Mouse (Mus musculus) ES-CJ7 (cell line): ENCODE results near the gene Lmntd1.
A peak's percentile ranks its signal among the peaks of the same experiment; 100 is the strongest.

Experiments
- DNase-seq: peaks from one replicate; pipeline ENCODE4 v3.0.0; 2011; ENCODE audit warnings: low read depth, low spot score

Gene Lmntd1

DNA sequence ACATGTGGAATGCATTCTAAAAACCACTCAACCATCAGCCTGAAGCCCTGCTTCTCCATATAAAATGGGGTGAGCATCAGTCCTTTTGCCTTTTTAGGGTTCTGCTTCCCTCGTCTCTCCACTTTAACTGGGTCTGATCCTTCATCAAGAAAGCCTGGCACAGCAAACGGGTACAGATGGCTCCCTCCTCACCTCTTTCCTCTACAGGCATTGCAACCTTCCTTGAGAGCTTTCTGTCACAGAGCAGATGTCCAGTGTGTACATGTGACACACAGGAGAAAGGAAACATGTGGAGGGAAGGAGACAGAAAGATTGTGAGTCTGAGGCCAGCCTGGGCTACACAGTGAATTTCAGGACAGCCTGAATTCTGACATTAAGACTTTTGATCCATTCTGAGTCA, 125.9 kb downstream of the Lmntd1 start:
- no peak for DNase-seq

DNA sequence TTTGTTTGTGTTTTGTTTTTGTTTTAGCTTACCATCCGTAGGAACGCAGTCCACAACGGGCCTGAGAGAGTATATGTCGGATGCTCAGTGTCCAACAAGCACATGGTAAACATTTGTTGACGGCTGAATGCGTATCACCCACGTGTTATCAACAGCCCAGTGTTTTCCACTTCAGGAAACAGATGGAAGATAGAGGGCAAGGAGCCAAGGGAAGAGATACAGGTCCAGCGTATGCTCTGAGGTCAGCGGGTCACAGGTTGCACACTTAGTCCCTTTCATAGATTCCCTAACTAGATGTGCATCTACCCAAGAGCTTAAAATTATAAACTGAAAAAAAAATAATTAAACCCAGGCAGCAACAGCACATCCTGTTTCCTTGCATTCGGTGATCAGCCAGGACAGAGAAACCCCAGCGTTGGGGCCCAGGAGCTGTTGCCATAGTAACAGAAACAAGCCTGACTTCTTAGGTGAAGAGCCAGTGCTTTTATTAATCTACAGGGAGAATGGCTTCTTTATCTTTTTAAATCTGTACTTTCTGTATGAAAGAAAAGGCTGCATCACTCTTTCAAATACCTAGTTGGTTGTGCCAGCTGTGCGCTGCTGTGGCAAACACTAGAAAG, 128.0 kb downstream of the Lmntd1 start:
- no peak for DNase-seq

DNA sequence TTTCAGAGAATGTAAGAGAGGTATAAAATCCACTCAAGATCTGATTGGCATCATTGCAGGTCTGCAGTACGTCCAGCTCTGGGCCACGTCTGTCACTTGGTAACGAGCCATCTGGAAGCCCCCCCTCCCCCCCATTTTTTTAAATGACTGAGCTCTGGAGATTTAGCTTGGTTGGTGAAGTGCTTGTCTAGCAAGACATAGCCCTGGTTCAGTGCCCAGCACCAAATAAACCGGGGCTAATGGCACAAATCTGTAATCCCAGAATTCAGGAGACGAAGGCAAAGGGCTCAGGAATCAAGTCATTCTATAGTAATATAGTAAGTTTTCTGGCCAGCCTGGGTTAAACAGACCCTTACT, 130.8 kb downstream of the Lmntd1 start:
- no peak for DNase-seq

DNA sequence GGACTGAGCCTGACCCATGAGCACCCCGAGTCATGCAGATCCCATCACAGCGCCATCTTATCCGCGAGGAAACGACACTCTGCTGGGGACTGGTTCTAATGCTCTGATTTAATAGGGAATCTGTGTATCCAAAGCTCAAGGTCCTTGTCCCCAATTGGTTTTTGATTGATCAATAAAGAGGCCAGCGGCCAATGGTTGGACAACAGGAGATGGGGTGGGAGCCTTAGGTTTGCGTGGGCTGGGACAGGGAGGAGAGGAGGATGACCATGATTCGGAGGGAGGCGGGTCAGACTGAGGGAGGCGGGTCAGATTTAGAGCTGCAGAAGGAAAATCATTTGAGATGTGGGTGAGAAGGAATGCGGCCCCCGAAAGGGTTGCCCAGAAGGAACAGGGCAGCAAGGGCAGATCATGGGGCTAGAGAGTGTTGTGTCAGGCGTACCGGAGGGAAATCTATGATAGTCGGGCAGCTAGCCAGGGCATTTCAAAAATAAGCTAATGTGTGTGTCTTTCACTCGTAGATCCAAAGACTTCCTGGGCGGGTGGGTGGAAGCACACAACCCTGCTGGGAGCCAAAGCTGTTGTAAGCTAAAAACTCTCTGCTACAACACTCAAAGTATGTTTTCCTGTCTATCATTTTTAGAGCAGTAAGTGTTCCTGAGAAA, 131.3 kb downstream of the Lmntd1 start:
- DNase-seq = no peak

DNA sequence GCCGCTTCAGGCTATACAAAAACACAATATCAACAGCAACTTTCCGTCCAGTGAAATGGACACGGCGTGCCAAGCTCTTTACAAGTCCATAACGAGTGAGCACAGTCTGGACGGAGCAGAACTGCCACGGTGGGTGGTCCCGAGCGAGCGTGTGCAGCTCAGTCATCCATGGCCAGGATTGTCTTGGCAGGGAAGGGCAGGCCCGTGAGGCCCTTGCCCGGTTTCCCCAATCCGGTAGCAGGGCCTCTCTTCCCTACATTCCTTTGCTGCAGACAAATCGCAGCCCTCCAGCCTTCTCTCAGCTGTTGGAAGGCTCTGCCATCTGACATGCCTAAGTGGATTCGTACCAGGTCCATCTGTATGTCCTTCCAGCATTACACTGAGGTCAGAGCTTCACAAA, 132.2 kb downstream of the Lmntd1 start:
- no peak for DNase-seq

DNA sequence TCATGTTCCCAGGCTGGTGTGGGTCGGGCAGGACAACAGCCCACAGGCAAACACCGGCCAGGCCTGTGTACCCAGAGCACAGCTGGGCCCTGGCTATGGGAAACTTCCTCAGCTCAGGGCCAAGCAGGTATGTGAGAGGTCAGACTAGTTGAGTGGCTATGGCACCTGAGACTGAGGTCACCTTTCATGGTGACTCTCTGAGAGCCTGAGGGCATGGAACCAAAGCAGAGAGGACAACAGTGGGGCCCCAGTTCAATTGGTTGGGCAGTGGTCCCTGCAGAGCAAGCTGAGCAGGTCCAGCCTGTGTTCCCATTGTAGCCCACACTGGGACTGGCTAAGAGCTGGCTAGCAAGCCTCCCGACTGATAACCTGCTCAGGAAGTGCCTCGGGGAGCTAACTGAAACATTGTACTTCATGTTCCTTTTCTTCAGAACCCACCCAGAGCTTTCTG, 135.3 kb downstream of the Lmntd1 start:
- DNase-seq = no peak

DNA sequence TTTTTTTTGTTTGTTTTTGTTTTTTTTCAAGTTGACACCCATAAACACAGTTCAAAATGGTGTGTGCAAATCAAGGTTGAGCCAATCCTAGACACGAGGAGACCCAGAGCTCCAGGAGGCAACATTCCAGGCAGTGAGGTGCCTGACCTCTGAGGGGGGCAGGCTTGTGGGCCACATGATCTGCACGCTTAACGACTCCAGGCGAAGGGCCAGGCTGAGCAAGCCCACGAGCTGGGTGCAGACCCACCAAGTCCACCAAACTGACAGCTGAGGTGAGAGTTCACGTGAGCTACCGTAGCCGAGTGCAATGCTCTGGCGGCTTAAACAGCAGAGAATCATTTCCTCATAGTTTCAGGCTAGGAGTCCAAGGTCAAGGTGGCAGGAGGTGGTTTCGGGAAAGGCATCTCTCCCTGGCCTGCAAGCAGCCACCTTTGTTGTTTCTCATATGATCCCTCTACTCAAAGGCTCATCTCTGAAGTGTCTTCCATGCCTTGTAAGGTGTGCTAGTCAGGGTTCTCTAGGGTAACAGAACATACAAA, 136.7 kb downstream of the Lmntd1 start:
- DNase-seq = no peak

DNA sequence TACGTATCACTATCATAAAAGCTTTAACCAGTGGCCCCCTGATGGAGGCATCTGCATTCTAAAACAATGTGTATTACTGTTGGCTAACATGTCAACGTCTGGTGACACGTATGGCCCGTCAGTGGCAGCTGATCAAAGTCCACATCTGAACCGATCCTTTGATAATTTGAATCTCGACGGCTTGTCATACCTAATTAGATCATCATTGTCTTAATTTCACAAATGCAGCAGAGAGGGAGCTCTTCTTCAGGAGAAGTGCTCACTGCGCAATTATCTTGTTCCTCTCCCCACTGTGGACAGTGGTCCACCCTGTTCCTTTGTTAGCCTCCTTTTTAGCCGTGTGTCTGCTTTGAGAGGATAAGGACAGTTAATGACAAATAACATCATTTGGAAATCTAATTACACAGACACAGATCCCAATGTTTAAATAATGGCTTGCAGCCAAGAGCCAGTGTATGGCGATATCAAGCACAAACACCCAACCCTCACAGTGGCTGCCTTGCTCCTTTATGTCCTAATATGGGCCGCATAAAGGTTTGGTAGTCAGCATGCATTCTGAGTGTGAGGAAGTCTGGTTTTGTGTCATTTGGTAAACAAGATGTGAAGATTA, 142.4 kb downstream of the Lmntd1 start:
- no peak for DNase-seq

DNA sequence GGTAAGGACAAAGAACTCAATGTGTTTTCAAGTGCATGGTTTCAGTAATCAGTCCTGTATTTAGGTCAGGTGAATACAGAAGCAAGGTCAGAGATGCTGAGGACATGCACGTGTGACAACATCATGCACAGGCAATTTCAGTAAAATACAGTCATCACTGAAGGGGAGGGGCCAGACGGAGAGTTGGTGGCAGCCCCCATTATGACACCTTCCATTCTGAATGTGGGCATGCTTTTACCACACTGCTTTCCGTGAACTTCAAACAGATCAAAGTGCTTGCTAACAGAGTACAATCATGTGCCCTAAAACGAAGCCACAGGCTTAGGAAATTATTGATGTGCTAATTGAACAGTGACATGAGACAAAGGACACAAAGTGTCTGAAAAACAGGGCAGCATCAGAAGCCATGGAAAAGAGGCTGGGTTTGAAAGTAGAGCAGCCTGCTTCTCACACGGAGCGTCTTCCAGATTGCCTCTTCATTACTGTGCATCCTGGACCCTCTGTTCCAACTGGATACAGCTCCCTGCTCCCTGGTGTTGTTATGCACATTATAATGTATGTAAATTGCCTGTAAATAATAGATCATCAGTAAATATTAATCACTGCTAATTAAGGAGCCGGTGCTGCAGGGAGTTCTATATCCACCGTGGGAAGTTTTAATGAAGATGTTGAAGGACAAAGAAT, 144.7 kb downstream of the Lmntd1 start:
- no peak for DNase-seq

DNA sequence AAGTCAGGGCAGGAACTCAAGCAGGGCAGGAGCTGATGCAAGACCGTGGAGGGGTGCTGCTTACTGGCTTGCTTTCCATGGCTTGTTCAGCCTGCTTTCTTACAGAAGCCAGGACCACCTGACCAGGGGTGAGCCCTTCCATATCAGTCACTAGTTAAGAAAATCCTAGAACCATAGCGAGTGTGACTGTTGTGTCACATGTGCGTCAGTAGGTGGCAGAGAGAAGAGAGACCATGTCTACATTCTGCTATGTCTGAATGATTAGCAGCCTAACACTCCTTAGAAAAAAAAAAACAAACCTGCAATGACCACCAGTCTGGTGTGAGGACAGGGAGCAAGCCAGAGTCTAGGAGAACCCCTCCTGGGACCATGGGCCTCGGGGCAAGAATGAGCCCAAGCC, 150.1 kb downstream of the Lmntd1 start:
- DNase-seq = no peak

DNA sequence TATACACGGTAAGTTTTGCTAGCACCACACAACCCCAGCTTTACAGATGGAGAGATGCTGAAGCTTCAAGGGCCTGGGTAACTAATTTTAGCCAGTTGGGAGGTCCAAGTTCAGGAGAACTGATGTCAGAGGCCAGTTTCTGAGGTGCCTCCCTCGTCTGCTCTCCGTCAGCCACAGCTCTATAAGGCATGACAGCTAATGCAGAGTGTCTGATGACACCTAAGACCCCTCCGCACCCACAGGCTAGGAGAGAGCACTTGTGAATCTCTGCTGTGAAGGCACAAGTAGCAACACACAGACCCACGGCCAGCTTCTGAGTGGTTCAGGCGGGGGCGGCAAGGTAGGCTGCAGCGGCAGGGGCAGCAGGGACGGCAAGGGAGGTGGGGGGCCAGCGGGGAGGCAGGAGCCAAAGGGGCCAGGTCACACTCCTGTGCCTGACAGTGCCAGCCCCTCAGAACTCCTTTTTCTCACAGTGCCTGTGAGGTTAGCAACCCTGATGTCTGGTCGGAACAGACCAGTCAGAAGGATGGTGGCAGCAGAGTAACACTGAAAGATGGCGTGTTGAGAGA, 151.4 kb downstream of the Lmntd1 start:
- DNase-seq = no peak

DNA sequence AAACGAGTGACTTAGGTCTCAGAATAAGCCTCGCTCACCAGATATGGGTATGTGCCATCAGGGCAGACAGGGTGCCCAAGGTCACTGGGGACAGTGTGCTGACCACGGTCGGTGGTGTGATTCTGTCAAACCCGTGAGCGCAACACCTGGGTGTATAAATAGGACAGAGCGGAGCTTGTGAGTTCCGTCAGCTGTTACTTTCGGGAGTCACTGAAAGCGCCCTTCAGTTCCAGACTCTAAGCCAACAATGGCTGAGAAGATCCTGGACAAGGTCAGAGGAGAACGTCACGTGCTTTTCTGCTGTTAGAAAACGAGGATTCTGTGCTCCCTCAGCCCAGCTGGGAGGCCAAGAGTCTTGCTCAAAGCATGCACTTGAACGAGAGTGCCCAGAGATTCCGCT, 157.1 kb downstream of the Lmntd1 start:
- DNase-seq = no peak

DNA sequence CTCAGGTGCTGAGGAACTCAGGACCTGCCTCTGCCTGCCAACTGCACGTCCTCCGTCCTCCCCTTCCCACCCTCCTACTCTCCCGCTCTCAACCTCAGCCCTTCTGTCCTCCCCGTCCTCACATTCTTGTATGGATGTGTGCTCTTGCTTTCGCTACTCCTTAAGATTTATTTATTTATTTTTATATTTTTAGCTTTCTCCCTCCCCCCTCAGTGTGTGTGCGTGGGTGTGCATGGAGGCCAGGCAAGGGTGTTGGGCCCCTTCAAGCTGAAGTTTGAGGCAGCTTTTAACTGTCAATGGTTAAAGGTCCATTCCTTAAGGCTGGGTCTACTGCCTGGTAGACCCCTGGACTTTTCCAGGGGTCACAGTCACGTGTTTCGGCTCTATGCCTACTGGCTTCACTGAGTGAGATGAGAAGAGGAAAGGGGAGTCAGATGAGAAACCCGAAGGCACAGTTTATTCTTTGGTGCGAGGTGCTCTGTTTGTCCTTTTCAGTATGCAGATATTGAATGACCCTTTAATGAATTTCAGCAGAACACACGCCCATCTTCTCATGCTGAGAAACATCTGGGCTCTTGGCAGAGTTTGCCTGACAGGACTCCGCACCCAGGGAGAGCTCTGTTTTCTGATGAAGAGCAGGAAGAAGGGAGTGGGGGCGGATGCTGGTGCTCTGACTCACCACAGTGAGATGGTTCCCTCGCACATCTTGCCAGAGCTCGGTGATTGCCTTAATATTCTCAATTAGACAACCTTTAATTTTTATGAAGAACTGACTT, 163.3 kb downstream of the Lmntd1 start:
- no peak for DNase-seq

DNA sequence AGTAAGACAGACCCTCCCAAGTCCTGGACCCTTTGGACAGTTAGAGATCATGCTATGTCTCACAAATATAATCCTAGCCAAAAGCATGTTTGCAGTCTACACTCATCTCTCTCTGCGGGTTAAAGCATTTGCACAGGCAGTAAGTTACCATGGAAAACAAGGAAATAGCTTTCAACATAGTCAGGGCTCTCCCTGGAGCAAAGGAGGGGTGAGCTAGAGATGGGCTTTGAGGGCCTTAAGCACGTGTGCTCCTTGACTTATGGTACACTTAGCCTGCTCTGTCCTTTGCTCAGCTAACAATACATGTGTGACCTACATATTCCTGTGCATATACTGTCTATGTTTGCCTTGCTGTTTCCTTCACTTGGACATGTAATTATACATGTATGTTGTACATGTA, 165.8 kb downstream of the Lmntd1 start:
- DNase-seq = no peak

DNA sequence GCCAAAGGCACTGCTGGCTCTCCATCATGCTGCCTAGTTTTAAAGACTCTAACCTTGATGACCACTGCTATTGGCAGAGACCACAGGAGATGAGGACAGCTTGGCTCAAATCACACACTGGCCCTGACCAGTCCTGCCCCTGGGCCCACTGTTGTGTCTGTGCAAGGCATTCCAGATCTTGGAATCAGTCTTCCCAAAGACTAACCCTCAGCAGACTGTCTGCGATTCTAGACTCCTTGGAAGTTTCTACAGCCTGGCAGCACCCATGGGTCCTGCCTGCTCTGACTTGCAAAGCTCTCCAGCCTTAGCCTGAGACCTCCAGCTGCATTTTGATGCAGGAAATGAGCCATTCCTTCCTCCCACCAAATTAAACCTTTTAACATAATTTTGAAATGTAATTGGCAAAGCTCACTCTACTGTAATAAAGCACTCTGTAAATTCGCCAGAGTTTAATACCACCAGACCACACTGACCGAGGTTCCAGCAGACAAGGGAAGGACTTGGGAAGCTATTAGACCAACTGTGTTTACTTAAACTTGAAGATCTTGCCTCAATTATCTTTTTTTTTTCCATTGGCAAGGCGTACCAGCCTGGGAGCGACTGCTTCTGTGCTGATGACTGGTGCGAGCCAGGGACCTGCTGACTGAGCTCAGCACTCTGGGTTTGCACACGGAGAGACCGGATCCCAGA, 168.2 kb downstream of the Lmntd1 start:
- DNase-seq = no peak

DNA sequence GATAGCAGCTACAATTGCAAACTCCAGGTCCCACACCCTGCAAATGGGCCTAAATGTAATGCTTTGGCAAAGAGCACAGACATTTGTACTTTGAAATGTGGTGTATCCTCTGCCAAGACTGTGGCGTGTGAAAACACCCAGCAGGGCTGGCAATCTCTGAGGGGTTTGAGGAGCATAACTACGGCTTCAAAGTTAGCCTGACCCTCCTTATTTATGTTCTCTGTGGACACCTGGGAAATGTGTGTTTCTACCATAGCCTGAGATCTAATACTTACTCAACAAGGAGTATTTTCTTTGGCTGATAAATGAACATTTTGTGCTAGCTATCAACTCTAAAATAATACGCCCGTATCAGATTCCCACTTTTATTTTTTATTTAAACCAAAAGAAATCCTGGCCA, 168.7 kb downstream of the Lmntd1 start:
- DNase-seq = no peak

DNA sequence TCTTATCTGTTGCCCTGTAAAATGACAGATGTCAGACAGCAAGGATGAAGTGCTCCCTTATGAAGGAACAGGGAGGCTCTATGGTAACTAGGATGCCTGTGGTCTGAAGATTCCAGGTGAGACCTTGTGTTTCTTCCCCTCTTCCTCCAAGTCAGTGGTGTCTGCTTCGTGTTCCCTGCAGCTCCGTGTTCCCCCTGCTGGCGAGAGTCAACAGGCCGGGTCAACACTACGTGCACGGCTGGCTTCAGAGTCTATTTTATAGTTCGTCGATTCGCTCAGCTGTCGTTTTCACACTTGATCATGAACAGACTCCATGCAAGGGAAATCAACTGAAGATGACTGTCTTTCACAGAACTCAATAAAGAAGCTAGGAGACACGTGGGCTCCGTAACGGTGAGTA, 171.3 kb downstream of the Lmntd1 start:
- DNase-seq = peak; percentile 29

DNA sequence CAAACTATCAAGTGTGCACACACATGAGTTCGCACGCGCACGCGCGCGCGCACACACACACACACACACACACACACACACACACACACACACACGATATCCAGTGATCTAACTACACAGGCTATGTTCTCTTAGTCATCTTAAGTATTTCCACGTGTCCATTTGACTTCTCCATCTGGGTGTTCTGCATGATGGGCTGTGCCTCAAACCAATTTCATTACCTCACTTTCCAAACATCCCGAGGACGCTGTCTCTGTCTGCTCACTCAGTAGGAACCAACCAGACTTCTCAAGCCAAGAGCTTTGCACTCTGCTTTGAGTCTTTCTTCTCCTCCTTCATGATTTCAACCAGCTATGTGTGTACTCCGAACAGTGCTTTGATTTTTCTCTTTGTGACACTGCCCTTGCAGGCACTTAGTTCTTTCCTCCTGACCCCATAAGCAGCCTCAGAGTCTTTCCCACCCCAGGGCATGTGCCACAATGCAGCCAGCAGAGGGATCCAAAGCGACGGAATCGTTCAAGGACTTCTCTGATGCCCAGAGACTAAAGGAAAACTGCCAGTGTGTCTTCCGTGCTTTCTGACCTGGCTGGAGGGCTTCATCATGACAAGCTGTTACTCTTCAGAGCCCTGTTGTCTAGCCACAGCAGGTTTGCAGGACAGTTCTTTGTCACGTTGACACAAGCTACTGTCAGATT, 172.6 kb downstream of the Lmntd1 start:
- DNase-seq = no peak

DNA sequence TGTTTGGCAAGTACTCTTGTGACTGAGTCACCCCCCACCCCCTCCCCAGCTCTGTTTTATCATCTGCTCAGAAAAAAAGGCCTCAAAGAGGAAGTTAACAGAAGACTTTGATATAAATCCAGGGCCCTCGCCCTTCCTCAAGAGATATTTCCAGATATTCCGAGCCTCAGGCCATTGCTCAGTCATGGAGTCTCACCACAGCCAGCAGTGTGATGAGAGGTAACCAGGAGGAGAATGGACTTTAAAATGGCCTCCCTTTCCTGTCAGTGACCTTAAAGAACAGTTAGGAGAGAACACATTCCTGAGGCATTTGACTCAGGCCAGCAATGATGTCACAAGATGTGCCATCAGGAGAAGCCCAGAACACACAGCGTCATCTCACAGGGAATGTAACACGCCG, 175.3 kb downstream of the Lmntd1 start:
- DNase-seq = no peak

DNA sequence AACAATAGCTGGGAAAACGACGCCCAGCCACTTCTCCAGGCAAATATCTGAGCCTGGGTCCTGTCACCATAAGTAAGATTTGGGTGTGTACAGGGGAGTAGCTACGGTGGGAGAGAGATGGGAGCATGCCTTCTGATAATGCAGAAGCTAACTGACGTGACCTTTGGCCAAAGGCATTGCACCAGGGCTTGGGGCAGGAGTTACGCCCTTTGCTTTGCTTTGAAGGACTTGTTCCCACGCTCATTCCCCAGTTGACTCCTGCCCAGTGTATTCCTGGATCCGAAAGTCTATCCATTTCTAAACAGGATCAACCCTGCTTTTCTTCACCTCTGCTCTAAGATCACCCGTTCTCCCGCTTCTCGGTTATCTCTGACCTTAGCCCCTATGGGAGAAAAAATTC, 178.4 kb downstream of the Lmntd1 start:
- no peak for DNase-seq
